Mouse (Mus musculus) retina, embryonic 14.5 days (tissue): ENCODE measurements around the gene Adamts14.

Source experiments
- DNase-seq: peaks from one replicate; pipeline ENCODE4 v3.0.0-alpha.2; 2015; ENCODE audit warnings: low spot score

Adamts14 gene

DNA sequence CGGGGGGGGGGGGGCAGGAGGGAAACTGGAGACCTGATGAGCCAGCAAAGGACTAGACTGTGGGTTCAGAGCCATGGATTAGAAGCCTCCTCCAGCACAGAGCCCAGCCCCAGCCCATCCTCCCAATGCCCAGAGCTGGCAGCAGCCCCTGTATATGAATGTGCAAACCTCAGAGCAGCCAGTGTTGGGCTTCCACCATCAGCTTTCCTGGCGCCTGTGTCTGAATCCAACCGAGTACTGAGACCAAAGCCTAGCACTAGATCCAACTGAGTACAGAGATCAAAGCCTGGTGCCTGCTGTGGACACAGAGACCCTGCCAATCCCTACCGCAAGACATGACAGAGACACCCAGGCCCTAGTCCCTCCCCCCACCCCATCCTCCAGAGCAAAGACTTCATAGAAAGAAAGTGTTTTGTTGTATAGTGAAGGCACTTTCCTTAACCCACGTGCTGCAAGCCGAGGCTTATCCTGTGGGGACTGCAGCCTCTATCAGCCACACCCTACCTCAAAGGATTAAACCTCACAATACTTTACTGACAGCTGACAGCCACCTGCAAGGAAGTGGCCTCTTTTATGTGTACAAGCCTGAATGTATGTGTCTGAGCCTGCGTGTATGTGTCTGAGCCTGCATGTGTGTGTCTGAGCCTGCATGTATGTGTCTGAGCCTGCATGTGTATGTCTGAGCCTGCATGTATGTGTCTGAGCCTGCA is 40.2 kb downstream of the Adamts14 start:
- DNase-seq, result no peak

DNA sequence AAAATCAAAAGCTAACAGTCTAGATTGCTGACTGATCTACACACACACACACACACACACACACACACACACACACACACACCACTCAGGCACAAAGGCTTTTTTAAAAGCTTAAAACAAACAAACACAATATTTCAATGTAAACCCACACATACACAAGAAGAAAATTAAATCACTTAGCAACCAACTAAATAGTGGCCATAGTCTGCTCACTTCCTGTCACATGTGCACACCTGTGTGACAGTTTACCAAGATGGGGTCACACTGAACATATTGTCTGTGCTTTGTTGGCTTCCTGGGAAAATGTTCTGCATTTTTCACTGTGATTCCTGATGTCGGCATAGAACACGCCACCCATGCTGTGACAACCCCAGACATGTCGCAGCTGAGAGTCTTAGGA is 41.5 kb downstream of the Adamts14 start:
- no peak for DNase-seq

DNA sequence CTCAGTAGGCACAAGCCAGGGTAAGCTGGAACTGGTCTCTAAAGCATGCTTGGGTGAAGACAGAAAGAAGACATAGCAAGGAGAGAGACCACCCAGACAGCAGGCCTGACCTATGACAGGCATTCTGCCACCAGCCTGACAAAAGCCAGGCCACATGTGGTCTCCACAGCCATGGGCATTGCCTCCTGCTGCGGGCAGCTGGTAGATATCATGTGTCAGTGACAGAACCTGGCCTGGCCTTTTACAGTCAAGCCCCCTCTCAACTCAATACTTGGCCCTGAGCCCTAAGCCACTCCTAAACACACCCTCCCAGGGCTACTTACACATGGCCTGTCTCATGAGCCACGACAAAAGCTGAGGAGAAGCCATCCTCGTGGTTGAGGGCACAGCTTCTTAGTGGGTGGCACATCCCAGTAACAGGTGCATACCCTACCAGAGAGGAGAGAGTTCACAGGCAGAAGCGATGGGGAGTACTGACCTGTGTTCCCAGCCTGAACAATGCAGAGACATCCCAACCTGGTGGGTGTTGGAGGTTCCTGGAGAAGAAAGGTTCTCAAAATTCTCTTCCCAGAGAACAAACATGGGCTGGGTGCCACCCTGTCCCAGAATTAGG is 46.3 kb downstream of the Adamts14 start:
- DNase-seq, result no peak

DNA sequence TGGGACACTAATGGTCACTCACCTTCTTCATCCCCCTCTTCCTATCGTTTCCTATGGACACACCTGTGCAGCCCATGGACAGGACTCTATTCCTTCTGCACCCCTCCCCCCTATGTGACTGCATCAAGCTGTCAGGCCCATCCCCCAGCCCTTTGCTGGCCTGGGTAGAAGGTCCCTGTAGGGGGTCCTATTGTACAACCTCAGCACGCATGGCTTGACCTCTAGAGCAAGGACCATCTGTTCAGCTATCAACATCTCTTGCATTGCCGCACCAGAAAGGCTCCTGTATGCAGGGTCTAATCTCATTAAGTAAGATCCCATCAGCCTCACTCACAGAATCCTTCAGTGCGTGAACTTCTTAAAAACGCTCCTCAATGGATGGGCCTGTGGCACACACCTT is 47.5 kb downstream of the Adamts14 start:
- DNase-seq, result peak; percentile 59

GRCm38 (mm10) chr10:61219318-61219717 is 53.9 kb downstream of the Adamts14 start:
- DNase-seq, result no peak

DNA sequence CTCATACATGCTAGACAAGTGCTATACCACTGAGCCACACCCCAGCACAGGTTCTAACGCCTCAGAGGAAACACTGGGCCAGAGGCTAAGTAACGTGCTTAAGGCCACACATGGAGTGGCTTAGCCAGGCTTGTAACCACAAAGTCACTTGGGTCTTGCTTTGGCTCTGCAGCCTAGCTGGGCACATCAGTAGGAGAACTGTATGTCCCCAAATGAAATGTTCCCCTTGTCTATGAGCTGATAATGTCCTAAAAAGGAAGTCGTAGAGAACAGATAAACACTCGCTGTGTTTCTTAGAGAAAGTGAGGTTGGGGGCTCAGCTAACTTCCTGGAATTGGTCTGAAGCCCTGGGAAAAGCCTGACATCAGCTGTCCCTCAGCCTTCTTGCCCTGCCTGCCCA is 57.1 kb downstream of the Adamts14 start:
- DNase-seq, result no peak

DNA sequence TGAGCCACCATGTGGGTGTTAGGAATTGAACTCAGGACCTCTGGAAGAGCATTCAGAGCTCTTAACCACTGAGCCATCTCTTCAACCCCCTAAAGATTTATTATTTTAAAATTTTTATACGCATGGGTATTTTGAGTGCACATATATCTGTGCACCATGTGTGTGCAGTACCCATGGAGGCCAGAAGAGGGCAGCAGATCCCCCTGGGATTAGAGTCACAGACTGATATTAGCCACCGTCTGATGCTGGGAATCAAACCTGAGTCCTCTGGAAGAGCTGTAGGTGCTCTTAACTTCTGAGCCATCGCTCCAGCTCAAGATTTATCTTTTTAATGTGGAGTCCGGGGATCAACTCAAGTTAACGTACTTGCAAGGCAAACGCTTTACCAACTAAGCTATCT is 57.6 kb downstream of the Adamts14 start:
- DNase-seq, result no peak

- DNase-seq, result no peak
Measured at GRCm38 (mm10) chr10:61212817-61213216, 60.4 kb downstream of the Adamts14 start.

DNA sequence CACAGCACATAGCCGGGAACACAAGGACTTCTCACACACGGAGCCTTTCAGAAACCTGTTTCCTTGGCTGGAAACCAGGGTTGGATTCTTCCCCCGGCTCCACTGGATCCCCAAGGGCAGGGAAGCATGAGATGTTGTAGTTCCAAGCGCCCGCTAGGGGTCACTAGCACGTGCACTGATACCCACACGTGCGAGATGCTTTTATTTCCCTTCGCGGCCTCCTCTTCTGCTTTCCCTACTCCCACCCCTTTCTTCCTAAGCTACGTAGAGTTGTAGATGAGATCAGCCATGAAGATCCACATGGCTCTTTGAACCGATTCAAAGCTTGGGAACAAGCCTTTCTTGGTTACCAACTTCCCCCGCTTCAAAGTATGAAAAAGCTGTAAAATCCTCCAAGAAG is 61.5 kb downstream of the Adamts14 start:
- peak; percentile 85 for DNase-seq

DNA sequence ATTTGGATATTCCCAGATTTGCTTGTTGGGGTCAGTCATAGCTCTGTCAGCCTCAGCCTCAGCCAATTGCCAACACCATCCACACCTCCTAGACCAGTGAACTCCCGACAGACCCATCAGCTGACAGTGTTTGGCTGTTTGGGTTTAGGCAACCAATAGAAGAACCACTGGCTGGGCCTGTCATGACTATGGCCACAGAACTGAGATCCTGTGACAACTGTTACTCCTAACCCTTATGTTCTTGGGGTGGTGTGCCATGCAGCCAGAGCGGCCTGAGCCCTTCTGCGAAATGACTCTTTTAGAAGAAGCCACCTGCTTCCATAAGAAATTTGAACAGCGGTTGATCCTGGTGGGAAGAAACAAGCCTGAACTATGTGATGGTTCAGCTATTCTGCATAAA is 62.1 kb downstream of the Adamts14 start:
- DNase-seq, result no peak

DNA sequence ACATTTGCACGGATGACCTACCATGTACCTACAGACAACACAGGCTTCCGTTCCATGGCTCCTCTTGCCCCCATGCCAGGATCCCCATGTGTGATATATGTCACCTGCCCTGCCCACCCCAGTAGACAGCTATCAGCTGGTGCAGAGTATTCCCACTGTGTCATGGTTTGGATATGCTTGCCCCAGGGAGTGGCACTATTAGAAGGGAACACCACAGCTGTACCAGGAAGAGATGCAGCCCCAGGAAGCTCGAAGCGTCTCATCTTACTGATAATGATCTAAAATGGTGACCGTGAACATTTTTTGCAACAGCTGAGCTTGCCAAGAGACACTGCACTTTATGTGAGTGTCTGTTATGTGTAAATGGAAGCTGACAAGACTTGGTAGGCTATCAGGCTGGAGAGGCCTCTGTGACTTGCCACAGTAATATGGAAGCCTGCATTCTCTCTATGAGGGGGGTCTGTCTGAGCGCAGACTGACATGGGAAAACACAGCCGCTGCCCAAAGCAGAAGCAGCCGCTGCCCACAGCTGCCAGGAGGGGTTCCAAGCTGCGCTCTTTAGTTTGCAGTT is 65.0 kb downstream of the Adamts14 start:
- no peak for DNase-seq

DNA sequence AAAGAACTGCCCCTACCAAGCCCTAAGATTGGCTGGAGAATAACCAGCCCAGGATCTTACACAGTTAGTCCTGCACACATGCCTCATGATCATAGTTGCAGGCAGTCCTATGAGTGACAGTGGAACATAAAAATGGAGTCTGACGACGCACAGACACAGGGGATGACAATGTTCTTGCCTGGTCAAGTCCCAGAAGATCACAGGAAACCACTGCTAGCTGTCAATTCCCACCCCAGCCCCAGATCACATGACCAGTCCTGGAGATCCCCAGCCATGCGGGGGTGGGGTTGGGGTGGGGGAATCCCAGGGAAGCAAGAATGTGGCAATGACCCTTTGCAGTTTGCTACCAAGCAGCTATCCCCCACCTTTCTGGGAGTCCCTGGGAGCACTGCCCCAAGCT is 69.3 kb downstream of the Adamts14 start:
- DNase-seq, result no peak

GRCm38 (mm10) chr10:61201596-61202318 is 71.5 kb downstream of the Adamts14 start:
- DNase-seq, result no peak

GRCm38 (mm10) chr10:61200998-61201397 is 72.2 kb downstream of the Adamts14 start:
- no peak for DNase-seq

- DNase-seq, result no peak
Measured at GRCm38 (mm10) chr10:61200232-61200820, 72.9 kb downstream of the Adamts14 start.

DNA sequence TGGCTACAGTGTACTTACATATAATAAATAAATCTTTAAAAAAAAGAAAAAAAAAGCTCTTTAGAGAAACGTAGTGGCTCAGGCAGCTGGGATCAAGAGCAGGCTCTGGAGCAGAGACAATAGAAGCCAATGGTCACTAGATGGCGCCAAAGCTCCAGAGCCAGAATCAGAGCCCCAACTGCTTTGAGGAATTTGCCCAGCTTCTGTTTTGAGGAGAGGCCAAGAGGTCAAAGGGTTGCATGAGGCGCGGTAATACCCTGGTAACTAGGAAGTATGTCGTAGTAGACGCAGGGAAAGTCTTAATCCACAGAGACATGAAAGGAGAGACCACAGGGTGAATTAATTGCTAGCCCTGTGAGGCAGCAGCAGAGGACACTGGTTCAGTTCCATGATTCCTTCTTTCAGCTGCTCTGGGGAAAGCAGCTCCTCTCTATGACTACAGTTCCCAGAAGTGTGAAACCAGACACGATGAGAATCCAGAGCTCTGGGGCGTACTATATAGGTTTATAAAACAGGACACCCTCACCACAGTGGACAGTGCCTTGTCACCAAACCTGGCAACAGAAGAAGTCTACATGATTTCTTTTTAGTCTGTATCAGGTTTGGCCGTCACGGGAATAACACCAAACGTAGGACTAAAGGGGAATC is 73.5 kb downstream of the Adamts14 start:
- peak; percentile 96 for DNase-seq

GRCm38 (mm10) chr10:61195718-61196291 is 77.4 kb downstream of the Adamts14 start:
- DNase-seq, result no peak

- no peak for DNase-seq
Measured at GRCm38 (mm10) chr10:61195216-61195615, 78.0 kb downstream of the Adamts14 start.

DNA sequence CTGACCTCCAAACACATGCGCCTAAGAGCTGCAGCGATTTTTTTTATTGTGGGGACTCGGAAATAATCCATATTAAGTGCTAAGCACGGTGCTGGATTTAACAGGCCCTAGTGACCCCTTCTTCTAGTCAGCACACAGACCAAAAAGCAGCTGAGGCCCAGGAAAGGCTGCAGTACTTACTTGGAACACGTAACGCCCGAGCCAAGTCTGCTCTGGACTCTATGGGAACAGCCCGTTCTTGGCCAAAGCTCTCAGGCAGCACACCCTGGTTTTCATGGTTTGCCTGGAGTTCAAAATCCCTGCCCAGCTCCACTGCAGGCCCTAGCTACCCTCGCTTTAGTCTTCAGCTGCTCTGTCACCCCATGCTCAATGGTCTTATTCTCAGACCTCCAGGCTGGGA is 78.6 kb downstream of the Adamts14 start:
- DNase-seq, result no peak

GRCm38 (mm10) chr10:61188010-61188409 is 85.2 kb downstream of the Adamts14 start:
- DNase-seq, result no peak

DNA sequence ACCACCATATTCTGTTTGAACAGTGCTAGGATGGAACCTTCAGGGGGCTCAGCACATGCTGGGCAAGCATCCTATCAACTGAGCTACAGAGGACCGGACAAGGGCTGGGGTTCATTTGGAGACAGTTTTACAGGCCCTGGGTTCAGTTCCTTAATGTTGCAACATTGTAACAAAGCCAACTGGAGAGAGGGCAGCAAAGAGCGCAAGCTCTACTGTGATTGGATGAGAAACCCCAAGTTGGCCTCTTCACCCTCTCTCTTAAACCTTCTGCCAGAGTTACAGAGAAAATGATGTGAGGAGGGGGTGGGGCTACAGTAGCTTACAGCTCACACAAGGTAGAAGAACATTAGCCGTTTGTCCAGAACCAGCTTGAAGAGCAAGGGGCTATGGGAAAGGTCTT is 86.2 kb downstream of the Adamts14 start:
- no peak for DNase-seq

DNA sequence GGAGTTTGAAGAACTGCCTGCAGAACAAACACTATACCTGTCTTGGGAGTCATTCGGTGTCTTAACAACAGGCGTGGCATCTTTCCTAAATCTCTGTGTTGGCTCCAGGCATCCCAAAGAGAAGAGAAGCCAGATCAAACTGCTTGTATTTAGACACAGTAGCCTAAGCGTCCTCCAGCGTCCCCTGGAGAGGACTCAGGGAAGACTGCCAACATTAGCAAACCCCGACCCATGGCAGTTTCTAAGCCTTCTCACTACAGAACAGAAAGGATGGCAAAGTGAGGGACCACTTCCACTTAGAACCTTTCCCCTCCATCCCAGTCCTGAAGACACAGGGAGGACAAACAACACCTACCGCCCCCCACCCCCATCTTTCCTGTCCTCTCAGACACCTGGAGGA is 93.3 kb downstream of the Adamts14 start:
- no peak for DNase-seq
